10 mouse cellular contexts compared by ENCODE assay signal in genomic region chr11:68342003-68342400, GRCm38 (mm10). TPM values are rescaled to one million over a fixed set of nuclear protein-coding genes. Genes with fewer than 3 reads are reported as not detected.
DNase-seq lines count a peak whose midpoint lies in the region; ATAC-seq lines count a peak whose summit lies in the region.
"Had no signal": no experiment of that assay in that cellular context is flagged by ENCODE, and none has a peak within 500 bp of the region (broad histone marks: within the 10 kb centered on the region; RNA-seq: fewer than 3 reads in every experiment).

No protein-coding gene starts in this region.

- no peaks in the 10 kb centered on the region for H3K27me3 ChIP-seq in heart, embryonic 11.5 days (ENCODE audit: control insufficient read depth, insufficient read depth, low read length)
- no peaks in the 10 kb centered on the region for H3K27me3 ChIP-seq in stomach, embryonic 15.5 days (replicated peaks)
- H3K27me3 ChIP-seq: neural tube, embryonic 13.5 days had no signal

- H3K36me3 ChIP-seq in heart, embryonic 11.5 days (ENCODE audit: control insufficient read depth, insufficient read depth, low read length) = no peaks in the 10 kb centered on the region
- H3K36me3 ChIP-seq in stomach, embryonic 15.5 days = no peaks in the 10 kb centered on the region
- H3K36me3 ChIP-seq: neural tube, embryonic 13.5 days had no signal

- H3K4me1 ChIP-seq in heart, embryonic 11.5 days (ENCODE audit: control insufficient read depth, insufficient read depth, low read length) = 0 out of 2 replicates have a peak, but pooled peaks cover 10% of the 10 kb centered on the region
- peaks cover 18% of the 10 kb centered on the region for H3K4me1 ChIP-seq in stomach, embryonic 15.5 days

- no peak overlapping the region for H3K9ac ChIP-seq in heart, embryonic 11.5 days (ENCODE audit: low read depth, low read length)
- H3K9ac ChIP-seq in stomach, embryonic 15.5 days = no peak overlapping the region
- H3K9ac ChIP-seq: liver, postnatal 0 days; neural tube, embryonic 13.5 days had no signal

- intact Hi-C loops in heart, postnatal 14 days (cut with DNase I) = no loop called here

- H3K4me3 ChIP-seq in heart, embryonic 11.5 days (ENCODE audit: low read depth, low read length) = no peak overlapping the region
- no peak overlapping the region for H3K4me3 ChIP-seq in stomach, embryonic 15.5 days (replicated peaks)
- H3K4me3 ChIP-seq: neural tube, embryonic 13.5 days had no signal

- DNase-seq in heart, adult 9 months (ENCODE audit: low spot score in 2 of 2) = peak; percentile 53 to 70
- peak; percentile 33 for DNase-seq in urinary bladder, postnatal 14 days (ENCODE audit: low spot score)
- no peak for DNase-seq in urinary bladder, postnatal 10 days (ENCODE audit: low spot score)
- peak; percentile 27 to 39 for DNase-seq in heart, postnatal 14 days
- no peak for DNase-seq in layer of hippocampus, postnatal 14 days (ENCODE audit: low spot score in 2 of 2)
- no peak for DNase-seq in cerebellum, adult 9-11 months
- DNase-seq: liver, postnatal 0 days had no signal

- no peaks in the 10 kb centered on the region for H3K9me3 ChIP-seq in heart, embryonic 11.5 days (replicated peaks; ENCODE audit: control insufficient read depth, low read length)
- no peaks in the 10 kb centered on the region for H3K9me3 ChIP-seq in stomach, embryonic 15.5 days
- H3K9me3 ChIP-seq: neural tube, embryonic 13.5 days had no signal

- no peak overlapping the region for H3K4me2 ChIP-seq in heart, embryonic 11.5 days
- H3K4me2 ChIP-seq in stomach, embryonic 15.5 days = no peak overlapping the region
- H3K4me2 ChIP-seq: neural tube, embryonic 13.5 days had no signal

- no peak overlapping the region for H3K27ac ChIP-seq in heart, embryonic 11.5 days (ENCODE audit: low read depth, low read length)
- peak overlapping the region; percentile 51 for H3K27ac ChIP-seq in stomach, embryonic 15.5 days

- no peak for ATAC-seq in heart, embryonic 11.5 days (replicated peaks; ENCODE audit: insufficient number of reproducible peaks, low FRiP score, low TSS enrichment)
- ATAC-seq in stomach, embryonic 15.5 days (ENCODE audit: insufficient read depth, low FRiP score, low read depth) = 0 out of 2 replicates have a peak, but pooled peaks have one; percentile 16
- ATAC-seq: liver, postnatal 0 days had no signal

- 75% methylated on average over 5 of the region's 5 CpGs for WGBS in heart, embryonic 11.5 days (ENCODE audit: insufficient replicate concordance)
- 50% methylated on average over 5 of the region's 5 CpGs for WGBS in stomach, embryonic 15.5 days

RNA-seq across cellular contexts. Expression of gene Ntn1, which starts 58.6 kb away (rescaled TPM):
- 6.1 and 6.8 TPM in 2 replicates for polyA plus RNA-seq in heart, embryonic 11.5 days (2014; fragmentation: Nextera tagmentation; extraction: Ambion mirVana)
- 10 to 100 TPM; 52.7 to 55.5 TPM for total RNA-seq in heart, postnatal 14 days (2021)
- 16.1 and 18.7 TPM in 2 replicates for polyA plus RNA-seq in stomach, embryonic 15.5 days (2015; fragmentation: Nextera tagmentation; extraction: Ambion mirVana)
- total RNA-seq in layer of hippocampus, postnatal 14 days (2021) = 1 to 10 TPM; 7.1 to 7.4 TPM

Comparison
In these comparisons a context has a peak if more than half of its experiments do, and no peak if none do; other contexts are left out.
1. DNase-seq: peak in heart, adult 9 months (2 of 2), urinary bladder, postnatal 14 days (single experiment) and heart, postnatal 14 days (2 of 2); none in urinary bladder, postnatal 10 days (single experiment), layer of hippocampus, postnatal 14 days (0 of 2) and cerebellum, adult 9-11 months (single experiment).
2. RNA of gene Ntn1, which starts 58.6 kb away (total RNA-seq): 52.7 to 55.5 TPM in heart, postnatal 14 days; 7.1 to 7.4 TPM in layer of hippocampus, postnatal 14 days; every median in the first group is over 4 times any median in the second.